Comparison of ENCODE assay signal across 18 mouse cellular contexts in genomic region chr7:97844419-97844818, GRCm38 (mm10). TPM values are rescaled to one million over a fixed set of nuclear protein-coding genes. Genes with fewer than 3 reads are reported as not detected.
DNase-seq lines count a peak whose midpoint lies in the region; ATAC-seq and TF ChIP-seq lines count a peak whose summit lies in the region.
"Had no signal": no experiment of that assay in that cellular context is flagged by ENCODE, and none has a peak within 500 bp of the region (broad histone marks: within the 10 kb centered on the region; RNA-seq: fewer than 3 reads in every experiment).

No protein-coding gene starts in this region.

- no peaks in the 10 kb centered on the region for H3K9me3 ChIP-seq in forebrain, embryonic 16.5 days (ENCODE audit: control insufficient read depth, low read length)
- H3K9me3 ChIP-seq in hindbrain, embryonic 14.5 days (ENCODE audit: control insufficient read depth, low read length) = no peaks in the 10 kb centered on the region
- H3K9me3 ChIP-seq in midbrain, postnatal 0 days (ENCODE audit: low read length) = no peaks in the 10 kb centered on the region
- H3K9me3 ChIP-seq in heart, embryonic 12.5 days (replicated peaks) = no peaks in the 10 kb centered on the region
- H3K9me3 ChIP-seq: embryonic facial prominence, embryonic 12.5 days; heart, embryonic 15.5 days; intestine, embryonic 15.5 days; limb, embryonic 12.5 days had no signal

- no peak overlapping the region for H3K9ac ChIP-seq in forebrain, embryonic 16.5 days (replicated peaks; ENCODE audit: low read depth, low read length)
- peak overlapping the region; percentile 91 for H3K9ac ChIP-seq in hindbrain, embryonic 14.5 days
- peak overlapping the region; percentile 68; the same call in 1 of the 2 replicates for H3K9ac ChIP-seq in midbrain, postnatal 0 days (replicated peaks; ENCODE audit: low read length, poor library complexity, severe bottlenecking)
- H3K9ac ChIP-seq in heart, embryonic 12.5 days = no peak overlapping the region
- H3K9ac ChIP-seq: embryonic facial prominence, embryonic 12.5 days; heart, embryonic 15.5 days; intestine, embryonic 15.5 days; limb, embryonic 12.5 days had no signal

- no peak for TF ChIP-seq CTCF in layer of hippocampus, adult 2 months (conservative IDR thresholded peaks at IDR 0.05)
- no peak for TF ChIP-seq CTCF in midbrain, postnatal 0 days (IDR thresholded peaks at IDR 0.05)

- intact Hi-C loops in heart, postnatal 36 days (cut with DNase I) = loop anchor here (5.0 kb wide), 1 partner anchor 77 kb away; no protein-coding TSS in a partner anchor

- H3K27ac ChIP-seq in layer of hippocampus, adult 2 months = peak overlapping the region; percentile 96; the same call in 1 of the 2 replicates
- H3K27ac ChIP-seq in forebrain, embryonic 16.5 days (ENCODE audit: low read length) = no peak overlapping the region
- H3K27ac ChIP-seq in hindbrain, embryonic 14.5 days = 0 out of 2 replicates have a peak overlapping the region, but pooled peaks have one; percentile 94
- peak overlapping the region; percentile 90; the same call in 1 of the 2 replicates for H3K27ac ChIP-seq in midbrain, postnatal 0 days (ENCODE audit: low read depth, low read length)
- no peak overlapping the region for H3K27ac ChIP-seq in heart, embryonic 12.5 days (ENCODE audit: poor library complexity, severe bottlenecking)
- H3K27ac ChIP-seq: embryonic facial prominence, embryonic 12.5 days; heart, embryonic 15.5 days; intestine, embryonic 15.5 days; kidney, postnatal 0 days; limb, embryonic 12.5 days had no signal

- peaks cover 23% of the 10 kb centered on the region for H3K4me1 ChIP-seq in forebrain, embryonic 16.5 days (replicated peaks; ENCODE audit: control insufficient read depth, insufficient read depth, low read length)
- peaks cover 23% of the 10 kb centered on the region for H3K4me1 ChIP-seq in hindbrain, embryonic 14.5 days (replicated peaks; ENCODE audit: control insufficient read depth, insufficient read depth, low read length)
- H3K4me1 ChIP-seq in midbrain, postnatal 0 days (ENCODE audit: insufficient read depth, low read length) = no peaks in the 10 kb centered on the region
- 0 out of 2 replicates have a peak, but pooled peaks cover 5% of the 10 kb centered on the region for H3K4me1 ChIP-seq in heart, embryonic 12.5 days (replicated peaks)
- H3K4me1 ChIP-seq: heart, embryonic 15.5 days had no signal

- peak overlapping the region; percentile 79 for H3K4me2 ChIP-seq in forebrain, embryonic 16.5 days (ENCODE audit: low read length)
- H3K4me2 ChIP-seq in hindbrain, embryonic 14.5 days (replicated peaks) = peak overlapping the region; percentile 59
- H3K4me2 ChIP-seq in midbrain, postnatal 0 days (ENCODE audit: low read depth, low read length, poor library complexity, severe bottlenecking) = peak overlapping the region; percentile 65
- no peak overlapping the region for H3K4me2 ChIP-seq in heart, embryonic 12.5 days
- H3K4me2 ChIP-seq: heart, embryonic 15.5 days; intestine, embryonic 15.5 days; limb, embryonic 12.5 days had no signal

- DNase-seq in layer of hippocampus, adult 2 months (ENCODE audit: low spot score in 2 of 2) = no peak
- no peak for DNase-seq in layer of hippocampus, adult 18-20 months (ENCODE audit: low spot score in 2 of 2)
- DNase-seq in hindbrain, embryonic 14.5 days (ENCODE audit: low spot score) = no peak
- DNase-seq in midbrain, postnatal 0 days (ENCODE audit: low spot score) = no peak
- no peak for DNase-seq in heart, postnatal 36 days
- no peak for DNase-seq in urinary bladder, adult 18-20 months (ENCODE audit: low spot score in 2 of 2)
- DNase-seq: adrenal gland, adult 2 months; gastrocnemius, postnatal 36 days; lung, adult 2 months had no signal

- H3K4me3 ChIP-seq in layer of hippocampus, adult 2 months = peak overlapping the region; percentile 80
- peak overlapping the region; percentile 65 for H3K4me3 ChIP-seq in forebrain, embryonic 16.5 days (replicated peaks; ENCODE audit: low read length)
- H3K4me3 ChIP-seq in hindbrain, embryonic 14.5 days (replicated peaks; ENCODE audit: low read length) = peak overlapping the region; percentile 54
- peak overlapping the region; percentile 56 for H3K4me3 ChIP-seq in midbrain, postnatal 0 days (ENCODE audit: low read depth, low read length)
- H3K4me3 ChIP-seq in heart, embryonic 12.5 days = no peak overlapping the region
- H3K4me3 ChIP-seq: embryonic facial prominence, embryonic 12.5 days; heart, embryonic 15.5 days; intestine, embryonic 15.5 days; limb, embryonic 12.5 days had no signal

- no peaks in the 10 kb centered on the region for H3K36me3 ChIP-seq in forebrain, embryonic 16.5 days (ENCODE audit: control insufficient read depth, insufficient read depth)
- H3K36me3 ChIP-seq in hindbrain, embryonic 14.5 days (replicated peaks; ENCODE audit: control insufficient read depth, insufficient read depth) = no peaks in the 10 kb centered on the region
- H3K36me3 ChIP-seq in midbrain, postnatal 0 days (ENCODE audit: insufficient read depth, low read length) = no peaks in the 10 kb centered on the region
- H3K36me3 ChIP-seq in heart, embryonic 12.5 days = no peaks in the 10 kb centered on the region
- H3K36me3 ChIP-seq: embryonic facial prominence, embryonic 12.5 days; heart, embryonic 15.5 days; intestine, embryonic 15.5 days; limb, embryonic 12.5 days had no signal

- H3K27me3 ChIP-seq in forebrain, embryonic 16.5 days (replicated peaks; ENCODE audit: control insufficient read depth, insufficient read depth, low read length) = no peaks in the 10 kb centered on the region
- H3K27me3 ChIP-seq in hindbrain, embryonic 14.5 days (ENCODE audit: control insufficient read depth, insufficient read depth, low read length) = no peaks in the 10 kb centered on the region
- no peaks in the 10 kb centered on the region for H3K27me3 ChIP-seq in midbrain, postnatal 0 days (ENCODE audit: insufficient read depth, low read length)
- no peaks in the 10 kb centered on the region for H3K27me3 ChIP-seq in heart, embryonic 12.5 days (replicated peaks)
- H3K27me3 ChIP-seq: CH12.LX; embryonic facial prominence, embryonic 12.5 days; heart, embryonic 15.5 days; intestine, embryonic 15.5 days; limb, embryonic 12.5 days; Patski had no signal

- no peak for ATAC-seq in forebrain, embryonic 16.5 days
- ATAC-seq in hindbrain, embryonic 14.5 days (ENCODE audit: low FRiP score) = no peak
- no peak for ATAC-seq in midbrain, postnatal 0 days (ENCODE audit: low FRiP score)
- ATAC-seq in heart, embryonic 12.5 days (ENCODE audit: insufficient number of reproducible peaks, low FRiP score) = no peak
- ATAC-seq: intestine, embryonic 15.5 days; Patski had no signal

- 75% methylated on average over 3 of the region's 3 CpGs for WGBS in forebrain, embryonic 16.5 days
- 63% methylated on average over 3 of the region's 3 CpGs for WGBS in hindbrain, embryonic 14.5 days
- 71% methylated on average over 3 of the region's 3 CpGs for WGBS in midbrain, postnatal 0 days
- WGBS in heart, embryonic 12.5 days = 75% methylated on average over 3 of the region's 3 CpGs

RNA-seq across cellular contexts. Expression of gene Pak1, which starts 56.1 kb away (rescaled TPM):
- total RNA-seq in layer of hippocampus, adult 2 months (2021) = 100 to 1,000 TPM; 209 to 219 TPM
- total RNA-seq in layer of hippocampus, adult 18-20 months (2021) = 100 to 1,000 TPM; 215 to 221 TPM
- polyA plus RNA-seq in forebrain, embryonic 16.5 days (2015; fragmentation: Nextera tagmentation; extraction: Ambion mirVana) = 147 TPM in 2 replicates
- 152 and 160 TPM in 2 replicates for polyA plus RNA-seq in hindbrain, embryonic 14.5 days (2014; fragmentation: Nextera tagmentation; extraction: Ambion mirVana)
- 162 and 193 TPM in 2 replicates for total RNA-seq in midbrain, postnatal 0 days (2014; rRNA removed)
- polyA plus RNA-seq in midbrain, postnatal 0 days (2015; fragmentation: Nextera tagmentation; extraction: Ambion mirVana) = 131 TPM in 2 replicates
- 1 to 10 TPM in 1 of 2 experiments, under 1 TPM in 1; 0.61 to 2.0 TPM for total RNA-seq in heart, postnatal 36 days (2021)
- polyA plus RNA-seq in heart, embryonic 12.5 days (2016; fragmentation: Nextera tagmentation; extraction: Ambion mirVana) = 5.7 TPM in 2 replicates

Comparison
In these comparisons a context has a peak if more than half of its experiments do, and no peak if none do; other contexts are left out.
1. H3K27ac ChIP-seq: peak in layer of hippocampus, adult 2 months (single experiment), hindbrain, embryonic 14.5 days (single experiment) and midbrain, postnatal 0 days (single experiment); none in forebrain, embryonic 16.5 days (single experiment) and heart, embryonic 12.5 days (single experiment).
2. H3K9ac ChIP-seq: peak in hindbrain, embryonic 14.5 days (single experiment) and midbrain, postnatal 0 days (single experiment); none in forebrain, embryonic 16.5 days (single experiment) and heart, embryonic 12.5 days (single experiment).
3. RNA of gene Pak1, which starts 56.1 kb away (total RNA-seq): 215 to 221 TPM in layer of hippocampus, adult 18-20 months, 209 to 219 TPM in layer of hippocampus, adult 2 months and 162 to 193 TPM in midbrain, postnatal 0 days; 0.61 to 2.0 TPM in heart, postnatal 36 days; every median in the first group is over 10 times any median in the second.